Mouse (Mus musculus): Measurements from ENCODE around the gene Olfr555. TPM values are rescaled to one million over a fixed set of nuclear protein-coding genes. Genes with fewer than 3 reads are reported as not detected.
"Not testable (repeated sequence)": the region's sequence is repeated elsewhere in the genome, so short reads cannot be mapped to it uniquely, and the experiment has no call there.

Gene Olfr555
- total RNA-seq (2015; ENCODE audit: low replicate concordance) (not detected in 2 replicates), total RNA-seq (2017; ENCODE audit: low replicate concordance) (not detected in 2 replicates)

DNA sequence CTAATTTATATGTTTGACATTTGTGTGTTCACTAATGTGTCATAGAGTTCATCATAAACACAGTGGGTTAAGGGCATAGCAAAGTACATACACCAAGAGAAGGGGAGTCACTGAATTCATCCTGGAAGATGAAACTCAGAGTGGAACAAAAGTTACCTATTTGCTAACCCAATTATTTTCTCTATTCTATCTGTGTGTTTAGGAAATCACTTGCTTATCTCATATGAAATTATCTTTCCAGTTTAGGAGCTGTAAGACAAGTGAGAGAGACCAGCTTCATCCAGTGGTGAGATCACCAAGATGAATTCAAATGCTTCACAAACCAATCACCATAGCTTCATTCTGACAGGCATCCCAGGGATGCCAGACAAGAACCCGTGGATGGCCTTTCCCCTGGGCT, at the start of gene Olfr555:
Gene Olfr555 (plus strand): TSS at position 301 of the 400 bp plus-strand sequence.
- ATAC-seq (replicated peaks; ENCODE audit: low FRiP score, poor library complexity, severe bottlenecking): no peak

GRCm38 (mm10) chr7:102618118-102618517, 40.5 kb upstream of the Olfr555 start, which contains the start of gene Olfr553:
TSS of gene Olfr553 (minus strand) at chr7:102618218.
- no peak for ATAC-seq (replicated peaks; ENCODE audit: low FRiP score, poor library complexity, severe bottlenecking)

DNA sequence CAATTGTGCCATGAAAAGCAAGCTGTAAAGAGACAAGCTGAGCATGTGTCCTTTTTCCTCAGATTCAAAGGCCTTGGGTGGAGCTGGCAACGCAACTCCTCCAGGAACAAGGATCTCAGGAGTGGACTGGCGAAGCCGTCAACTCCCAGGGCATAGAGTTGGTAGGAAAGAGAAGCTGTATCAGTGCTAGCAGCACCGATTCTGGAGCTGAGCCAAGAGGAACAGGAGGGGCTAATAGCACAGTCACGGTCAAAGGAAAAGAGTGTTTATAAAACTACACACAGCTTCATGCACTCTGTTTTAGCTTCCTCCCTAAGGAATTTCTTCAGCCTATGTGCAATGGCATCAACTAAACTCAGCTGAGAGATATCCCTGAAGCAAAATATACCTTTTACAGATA, 39.0 kb upstream of the Olfr555 start:
- no peak for ATAC-seq (replicated peaks; ENCODE audit: low FRiP score, poor library complexity, severe bottlenecking)

GRCm38 (mm10) chr7:102620368-102620767, 38.3 kb upstream of the Olfr555 start:
- not testable (repeated sequence) for ATAC-seq (replicated peaks; ENCODE audit: low FRiP score, poor library complexity, severe bottlenecking)

DNA sequence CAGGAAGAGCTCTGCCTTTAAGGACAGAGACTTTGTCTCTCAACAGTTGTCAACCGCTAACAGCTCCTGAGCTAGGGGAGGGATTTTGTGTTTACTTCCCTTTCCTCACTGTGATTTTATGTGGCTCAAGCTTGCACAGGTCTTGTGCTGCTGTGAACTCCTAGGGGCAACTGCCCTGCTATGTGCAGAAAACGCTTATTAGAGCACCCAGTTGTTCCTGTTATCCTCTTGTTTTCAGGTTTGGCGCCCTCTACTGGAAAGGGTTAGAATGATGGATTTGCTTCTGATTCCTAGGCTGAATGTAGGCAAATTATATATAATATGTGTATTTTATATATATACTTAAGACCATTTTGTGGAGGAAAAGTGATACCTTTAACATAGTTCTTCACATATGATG, 22.0 kb upstream of the Olfr555 start:
- no peak for ATAC-seq (replicated peaks; ENCODE audit: low FRiP score, poor library complexity, severe bottlenecking)

- ATAC-seq (replicated peaks; ENCODE audit: low FRiP score, poor library complexity, severe bottlenecking): no peak
These were observed 20.5 kb upstream of the Olfr555 start, which contains the start of gene Olfr554 for GRCm38 (mm10) chr7:102638132-102638531. TSS of gene Olfr554 (plus strand) at chr7:102638432.

GRCm38 (mm10) chr7:102644945-102645344, 13.7 kb upstream of the Olfr555 start:
- not testable (repeated sequence) for ATAC-seq (replicated peaks; ENCODE audit: low FRiP score, poor library complexity, severe bottlenecking)

DNA sequence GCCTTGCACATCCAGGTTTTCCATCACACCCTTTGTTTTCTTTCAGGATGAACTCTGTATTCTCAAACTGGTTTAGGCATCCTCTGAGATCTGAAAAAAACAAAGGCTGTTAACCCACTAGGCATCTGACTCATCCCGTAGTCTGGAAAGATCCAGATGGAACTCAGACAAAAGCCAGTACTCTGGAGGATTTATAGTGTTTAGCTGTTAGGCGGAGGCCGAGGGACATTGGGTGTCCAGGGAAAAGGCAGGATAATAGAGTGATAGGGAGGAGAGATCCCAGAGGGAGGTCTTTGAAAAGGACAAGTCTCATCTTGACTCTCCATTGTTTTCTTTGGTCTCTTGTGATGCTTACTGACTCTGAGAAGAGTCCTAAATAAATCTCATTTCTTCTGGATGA, 6.0 kb downstream of the Olfr555 start, which contains the start of gene Olfr556:
Gene Olfr556 (plus strand): TSS at position 301 of the 400 bp plus-strand sequence.
- ATAC-seq (replicated peaks; ENCODE audit: low FRiP score, poor library complexity, severe bottlenecking): no peak

GRCm38 (mm10) chr7:102665378-102665777, 6.8 kb downstream of the Olfr555 start:
- no peak for ATAC-seq (replicated peaks; ENCODE audit: low FRiP score, poor library complexity, severe bottlenecking)

DNA sequence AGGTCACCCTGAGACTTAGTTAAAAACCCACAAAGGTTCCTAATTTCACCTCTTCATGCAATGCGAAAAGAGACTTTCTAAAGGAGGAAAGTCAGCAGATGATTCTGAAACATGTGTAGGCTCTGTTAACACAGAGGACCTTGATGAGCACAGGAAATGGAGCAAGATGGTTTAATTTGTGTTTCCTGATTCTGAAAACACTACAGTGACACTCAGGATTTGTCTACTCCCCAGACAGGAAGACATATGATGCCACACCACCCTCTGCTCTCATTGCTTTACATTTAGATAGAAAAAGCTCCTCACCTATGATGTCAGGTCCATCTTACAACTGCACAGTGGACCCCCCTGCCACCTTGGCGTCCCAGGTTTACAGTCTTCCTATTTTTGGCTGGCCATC, 17.6 kb downstream of the Olfr555 start:
- no peak for ATAC-seq (replicated peaks; ENCODE audit: low FRiP score, poor library complexity, severe bottlenecking)

DNA sequence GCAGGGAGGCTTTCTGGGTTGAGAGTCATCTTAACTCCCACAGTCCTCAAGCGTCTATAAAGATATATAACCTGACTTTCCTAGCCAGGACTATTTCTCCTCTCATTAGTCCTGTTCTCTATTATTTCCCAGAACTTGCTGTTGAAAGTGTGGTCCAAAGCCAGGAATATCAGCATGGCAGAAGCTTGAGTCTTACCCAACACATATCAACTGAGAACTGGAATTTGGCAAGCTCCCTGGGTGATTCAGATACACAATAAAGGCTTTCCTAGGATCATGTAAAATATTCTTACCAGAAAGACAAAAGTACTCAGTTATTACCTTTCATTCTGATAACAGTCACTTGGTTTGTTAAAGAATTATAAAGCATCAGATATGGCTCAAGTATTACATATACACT, 23.3 kb downstream of the Olfr555 start:
- no peak; the same call in 1 of the 2 replicates for ATAC-seq (replicated peaks; ENCODE audit: low FRiP score, poor library complexity, severe bottlenecking)

- 0 out of 2 replicates have a peak, but pooled peaks have one; percentile 59 for ATAC-seq (replicated peaks; ENCODE audit: low FRiP score, poor library complexity, severe bottlenecking)
These were observed 28.4 kb downstream of the Olfr555 start, which contains the start of gene Trim68 for GRCm38 (mm10) chr7:102686944-102687501. TSS of gene Trim68 (minus strand) at chr7:102687327.

DNA sequence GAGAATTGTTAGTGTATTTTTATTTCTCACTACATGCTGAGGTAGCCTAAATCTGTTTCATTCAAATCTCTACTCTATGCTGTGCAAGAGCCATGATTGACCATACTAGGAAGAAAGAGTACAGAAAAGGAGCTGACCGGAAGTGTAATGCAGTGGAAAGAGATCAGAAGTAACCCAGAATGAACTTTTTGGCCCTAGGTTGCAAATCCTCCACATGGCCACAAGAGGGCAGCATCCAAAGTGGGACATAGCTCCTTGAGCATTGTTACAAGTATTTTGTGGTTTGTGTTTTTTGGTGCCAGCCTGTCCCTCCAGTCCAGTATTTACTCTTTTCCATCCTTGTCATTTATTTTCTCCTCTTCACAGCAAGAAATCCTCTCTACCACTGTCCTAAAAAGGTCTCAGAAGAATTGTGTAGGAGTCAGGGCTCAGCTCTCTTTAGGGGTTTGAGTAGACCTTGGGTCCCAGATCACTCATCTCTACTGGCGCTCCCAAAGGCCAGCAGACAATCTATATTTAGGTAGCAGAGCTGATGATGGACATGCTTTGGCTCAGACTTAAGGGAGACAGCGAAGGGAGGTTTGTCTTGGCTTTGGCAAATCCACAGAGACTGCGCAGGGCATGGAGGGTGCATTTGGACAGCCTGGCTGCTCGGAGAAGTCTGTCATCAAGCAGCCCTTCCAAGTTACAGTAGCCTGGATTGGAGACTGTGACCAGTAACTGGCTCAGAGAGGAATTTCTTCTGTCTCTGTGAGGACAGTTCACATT, 36.9 kb downstream of the Olfr555 start, which contains the start of gene Olfr557:
Gene Olfr557 (plus strand): TSS at position 553 of the 768 bp plus-strand sequence.
- 0 out of 2 replicates have a peak, but pooled peaks have one; percentile 42 for ATAC-seq (replicated peaks; ENCODE audit: low FRiP score, poor library complexity, severe bottlenecking)

- no peak for ATAC-seq (replicated peaks; ENCODE audit: low FRiP score, poor library complexity, severe bottlenecking)
These were observed 39.8 kb downstream of the Olfr555 start for GRCm38 (mm10) chr7:102698461-102698860.

- ATAC-seq (replicated peaks; ENCODE audit: low FRiP score, poor library complexity, severe bottlenecking): no peak
These were observed 43.3 kb downstream of the Olfr555 start, which contains the start of gene Olfr558 for GRCm38 (mm10) chr7:102701915-102702314. TSS of gene Olfr558 (plus strand) at chr7:102702215.

Other genes with a start within 250 kb of the Olfr555 start
- 304 and 358 TPM in 2 replicates for gene Rrm1, start 217.1 kb upstream of the Olfr555 start, total RNA-seq (2015; ENCODE audit: low replicate concordance)
- 865 and 917 TPM in 2 replicates for gene Rrm1, start 217.1 kb upstream of the Olfr555 start, total RNA-seq (2017; ENCODE audit: low replicate concordance)
- not detected in 2 replicates for gene Olfr543, start 177.1 kb upstream of the Olfr555 start, total RNA-seq (2015; ENCODE audit: low replicate concordance)
- gene Olfr543, start 177.1 kb upstream of the Olfr555 start, total RNA-seq (2017; ENCODE audit: low replicate concordance): 0.53 TPM in 1 of 2 replicates, not detected in the other
- gene Olfr544, start 170.5 kb upstream of the Olfr555 start, total RNA-seq (2015; ENCODE audit: low replicate concordance): not detected in 2 replicates
- 0.13 TPM in 1 of 2 replicates, not detected in the other for gene Olfr544, start 170.5 kb upstream of the Olfr555 start, total RNA-seq (2017; ENCODE audit: low replicate concordance)
- not detected in 2 replicates for gene Olfr545, start 159.2 kb upstream of the Olfr555 start, total RNA-seq (2015; ENCODE audit: low replicate concordance)
- gene Olfr545, start 159.2 kb upstream of the Olfr555 start, total RNA-seq (2017; ENCODE audit: low replicate concordance): not detected in 2 replicates
- gene Olfr547, start 124.1 kb upstream of the Olfr555 start, total RNA-seq (2015; ENCODE audit: low replicate concordance): not detected in 2 replicates
- not detected in 2 replicates for gene Olfr547, start 124.1 kb upstream of the Olfr555 start, total RNA-seq (2017; ENCODE audit: low replicate concordance)
- gene Olfr548-ps1, start 117.9 kb upstream of the Olfr555 start, total RNA-seq (2015; ENCODE audit: low replicate concordance): not detected in 2 replicates
- not detected in 2 replicates for gene Olfr548-ps1, start 117.9 kb upstream of the Olfr555 start, total RNA-seq (2017; ENCODE audit: low replicate concordance)
- gene Olfr549, start 109.0 kb upstream of the Olfr555 start, total RNA-seq (2015; ENCODE audit: low replicate concordance): not detected in 2 replicates
- 0.51 TPM in 1 of 2 replicates, not detected in the other for gene Olfr549, start 109.0 kb upstream of the Olfr555 start, total RNA-seq (2017; ENCODE audit: low replicate concordance)
- gene Trim21, start 93.3 kb upstream of the Olfr555 start, total RNA-seq (2015; ENCODE audit: low replicate concordance): 5.8 and 8.8 TPM in 2 replicates
- 27.5 and 37.1 TPM in 2 replicates for gene Trim21, start 93.3 kb upstream of the Olfr555 start, total RNA-seq (2017; ENCODE audit: low replicate concordance)
- not detected in 2 replicates for gene Olfr550, start 87.4 kb upstream of the Olfr555 start, total RNA-seq (2015; ENCODE audit: low replicate concordance)
- gene Olfr550, start 87.4 kb upstream of the Olfr555 start, total RNA-seq (2017; ENCODE audit: low replicate concordance): not detected in 2 replicates
- gene Olfr551, start 66.9 kb upstream of the Olfr555 start, total RNA-seq (2015; ENCODE audit: low replicate concordance): not detected in 2 replicates
- gene Olfr551, start 66.9 kb upstream of the Olfr555 start, total RNA-seq (2017; ENCODE audit: low replicate concordance): not detected in 2 replicates
- not detected in 2 replicates for gene Olfr552, start 61.1 kb upstream of the Olfr555 start, total RNA-seq (2015; ENCODE audit: low replicate concordance)
- not detected in 2 replicates for gene Olfr552, start 61.1 kb upstream of the Olfr555 start, total RNA-seq (2017; ENCODE audit: low replicate concordance)
- gene Olfr553, start 40.6 kb upstream of the Olfr555 start, total RNA-seq (2015; ENCODE audit: low replicate concordance): not detected in 2 replicates
- not detected in 2 replicates for gene Olfr553, start 40.6 kb upstream of the Olfr555 start, total RNA-seq (2017; ENCODE audit: low replicate concordance)
- gene Olfr554, start 20.4 kb upstream of the Olfr555 start, total RNA-seq (2015; ENCODE audit: low replicate concordance): not detected in 2 replicates
- not detected in 2 replicates for gene Olfr554, start 20.4 kb upstream of the Olfr555 start, total RNA-seq (2017; ENCODE audit: low replicate concordance)
- gene Olfr556, start 6.1 kb downstream of the Olfr555 start, total RNA-seq (2015; ENCODE audit: low replicate concordance): not detected in 2 replicates
- not detected in 2 replicates for gene Olfr556, start 6.1 kb downstream of the Olfr555 start, total RNA-seq (2017; ENCODE audit: low replicate concordance)
- 9.6 TPM in 1 of 2 replicates, not detected in the other for gene Trim68, start 28.5 kb downstream of the Olfr555 start, total RNA-seq (2015; ENCODE audit: low replicate concordance)
- 0.08 and 2.1 TPM in 2 replicates for gene Trim68, start 28.5 kb downstream of the Olfr555 start, total RNA-seq (2017; ENCODE audit: low replicate concordance)
- gene Olfr557, start 37.1 kb downstream of the Olfr555 start, total RNA-seq (2015; ENCODE audit: low replicate concordance): not detected in 2 replicates
- not detected in 2 replicates for gene Olfr557, start 37.1 kb downstream of the Olfr555 start, total RNA-seq (2017; ENCODE audit: low replicate concordance)
- gene Olfr558, start 43.4 kb downstream of the Olfr555 start, total RNA-seq (2015; ENCODE audit: low replicate concordance): not detected in 2 replicates
- gene Olfr558, start 43.4 kb downstream of the Olfr555 start, total RNA-seq (2017; ENCODE audit: low replicate concordance): not detected in 2 replicates
- gene Olfr33, start 60.2 kb downstream of the Olfr555 start, total RNA-seq (2015; ENCODE audit: low replicate concordance): not detected in 2 replicates
- gene Olfr33, start 60.2 kb downstream of the Olfr555 start, total RNA-seq (2017; ENCODE audit: low replicate concordance): not detected in 2 replicates
- not detected in 2 replicates for gene Olfr559, start 68.7 kb downstream of the Olfr555 start, total RNA-seq (2015; ENCODE audit: low replicate concordance)
- gene Olfr559, start 68.7 kb downstream of the Olfr555 start, total RNA-seq (2017; ENCODE audit: low replicate concordance): not detected in 2 replicates
- gene Olfr560, start 100.5 kb downstream of the Olfr555 start, total RNA-seq (2015; ENCODE audit: low replicate concordance): not detected in 2 replicates
- not detected in 2 replicates for gene Olfr560, start 100.5 kb downstream of the Olfr555 start, total RNA-seq (2017; ENCODE audit: low replicate concordance)
- not detected in 2 replicates for gene Olfr78, start 100.6 kb downstream of the Olfr555 start, total RNA-seq (2015; ENCODE audit: low replicate concordance)
- not detected in 2 replicates for gene Olfr78, start 100.6 kb downstream of the Olfr555 start, total RNA-seq (2017; ENCODE audit: low replicate concordance)
- gene Olfr561, start 112.4 kb downstream of the Olfr555 start, total RNA-seq (2015; ENCODE audit: low replicate concordance): not detected in 2 replicates
- not detected in 2 replicates for gene Olfr561, start 112.4 kb downstream of the Olfr555 start, total RNA-seq (2017; ENCODE audit: low replicate concordance)
- gene Olfr564, start 144.7 kb downstream of the Olfr555 start, total RNA-seq (2015; ENCODE audit: low replicate concordance): not detected in 2 replicates
- not detected in 2 replicates for gene Olfr564, start 144.7 kb downstream of the Olfr555 start, total RNA-seq (2017; ENCODE audit: low replicate concordance)
- gene Olfr566, start 199.9 kb downstream of the Olfr555 start, total RNA-seq (2015; ENCODE audit: low replicate concordance): not detected in 2 replicates
- not detected in 2 replicates for gene Olfr566, start 199.9 kb downstream of the Olfr555 start, total RNA-seq (2017; ENCODE audit: low replicate concordance)
- not detected in 2 replicates for gene Olfr568, start 218.3 kb downstream of the Olfr555 start, total RNA-seq (2015; ENCODE audit: low replicate concordance)
- gene Olfr568, start 218.3 kb downstream of the Olfr555 start, total RNA-seq (2017; ENCODE audit: low replicate concordance): not detected in 2 replicates
- gene Olfr569, start 232.1 kb downstream of the Olfr555 start, total RNA-seq (2015; ENCODE audit: low replicate concordance): not detected in 2 replicates
- not detected in 2 replicates for gene Olfr569, start 232.1 kb downstream of the Olfr555 start, total RNA-seq (2017; ENCODE audit: low replicate concordance)
- not detected in 2 replicates for gene Olfr570, start 235.8 kb downstream of the Olfr555 start, total RNA-seq (2015; ENCODE audit: low replicate concordance)
- gene Olfr570, start 235.8 kb downstream of the Olfr555 start, total RNA-seq (2017; ENCODE audit: low replicate concordance): not detected in 2 replicates

Measured in erythroid progenitor cell, adult 5-6 weeks (primary cell).